Mouse (Mus musculus): ENCODE results near the gene Rbbp7. TPM values are rescaled to one million over a fixed set of nuclear protein-coding genes. Genes with fewer than 3 reads are reported as not detected.

The Rbbp7 gene
- polyA plus RNA-seq (2014; fragmentation: Nextera tagmentation; extraction: Ambion mirVana) = 232 and 256 TPM in 2 replicates

DNA sequence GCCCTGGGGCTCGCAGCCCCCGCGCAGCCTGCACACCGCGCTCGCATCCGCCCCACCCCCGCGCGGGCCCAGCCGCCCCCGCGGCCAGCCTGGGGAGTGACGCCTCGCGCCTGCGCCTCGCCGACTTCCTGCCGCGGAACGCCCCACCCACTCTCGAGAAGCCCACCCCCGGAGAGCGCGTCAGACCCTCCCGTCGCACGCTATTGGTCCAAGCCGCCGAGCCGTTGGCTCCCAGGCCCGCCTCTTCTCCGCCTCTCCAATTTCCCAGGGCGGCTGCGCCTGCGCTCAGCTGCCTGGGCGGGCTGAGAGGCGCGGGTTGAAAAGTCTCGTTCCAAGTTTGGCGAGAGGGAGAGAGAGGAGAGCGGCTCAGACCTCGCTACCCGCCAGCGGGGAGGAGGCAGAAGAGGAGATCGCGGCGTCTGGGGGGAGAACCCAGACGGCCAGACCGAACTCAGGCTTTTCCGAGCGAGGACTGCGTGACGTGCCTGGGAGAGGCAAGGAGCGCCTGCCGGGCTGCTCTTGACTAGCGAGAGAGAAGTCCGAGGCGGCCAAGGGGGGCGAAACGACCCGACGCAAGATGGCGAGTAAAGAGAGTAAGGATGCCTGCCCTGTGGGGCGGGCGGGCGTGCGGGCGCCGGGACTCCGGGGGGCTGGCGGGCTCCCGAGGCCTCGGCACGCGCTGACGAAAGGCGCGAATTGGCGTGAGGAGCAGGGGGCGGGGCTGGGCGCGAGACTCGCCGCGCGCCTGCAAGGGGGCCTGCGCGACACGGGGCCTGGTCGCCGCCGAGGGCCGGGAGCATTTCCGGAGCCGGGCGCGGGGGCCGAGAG is at the start of gene Rbbp7:
Gene Rbbp7, plus strand, starts transcription at position 288 of the 828 bp plus-strand sequence.
- H3K4me3 ChIP-seq (ENCODE audit: low read depth, low read length) = peak within 1 kb of the TSS; percentile 51
- H3K9me3 ChIP-seq (replicated peaks; ENCODE audit: control insufficient read depth, low read length) = no peaks in the 10 kb centered on the region
- peaks cover 3% of the 10 kb centered on the region; the same call in 1 of the 2 replicates for H3K4me1 ChIP-seq (ENCODE audit: control insufficient read depth, insufficient read depth, low read length)
- H3K27ac ChIP-seq (ENCODE audit: low read depth, low read length) = peak within 1 kb of the TSS; percentile 91
- WGBS = 25% methylated on average over 89 of the region's 100 CpGs
- H3K36me3 ChIP-seq (ENCODE audit: control insufficient read depth, insufficient read depth, low read length) = no peaks in the 10 kb centered on the region
- peak within 1 kb of the TSS; percentile 68 for H3K9ac ChIP-seq (ENCODE audit: low read length)
- peak within 1 kb of the TSS; percentile 53 for H3K4me2 ChIP-seq (ENCODE audit: low read length)
- DNase-seq (ENCODE audit: low spot score) (peak; percentile 95), ATAC-seq (peak; percentile 98)
- H3K27me3 ChIP-seq (replicated peaks; ENCODE audit: control insufficient read depth, insufficient read depth, low read length) = no peaks in the 10 kb centered on the region

DNA sequence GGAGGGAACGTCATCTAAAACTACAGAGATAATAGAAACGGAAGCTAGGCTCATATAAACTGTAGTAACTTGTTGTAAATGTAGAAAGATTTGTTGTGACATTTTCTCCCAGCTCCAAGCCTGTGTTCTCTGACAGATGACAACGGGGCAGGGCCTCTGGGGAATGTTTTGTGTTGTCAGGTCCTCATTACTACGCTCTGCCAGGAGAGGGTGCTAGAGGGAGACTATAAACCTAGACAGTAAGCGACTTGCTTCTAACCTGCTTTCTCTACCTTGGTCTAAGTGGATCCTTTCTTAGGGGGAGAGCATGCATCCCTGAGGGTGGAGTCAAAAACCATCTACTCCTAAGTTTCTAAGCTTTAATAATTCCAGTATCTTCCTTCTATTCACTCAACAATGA is 42.4 kb upstream of the Rbbp7 start:
- WGBS = 40% methylated on average over 5 of the region's 5 CpGs
- Histone ChIP-seq H3K9me3 (replicated peaks; ENCODE audit: control insufficient read depth, low read length) (no peaks in the 10 kb centered on the region), H3K9ac (ENCODE audit: low read length) (no peak overlapping the region), H3K36me3 (ENCODE audit: control insufficient read depth, insufficient read depth, low read length) (no peaks in the 10 kb centered on the region), H3K27ac (ENCODE audit: low read depth, low read length) (no peak overlapping the region), H3K27me3 (replicated peaks; ENCODE audit: control insufficient read depth, insufficient read depth, low read length) (no peaks in the 10 kb centered on the region), H3K4me1 (ENCODE audit: control insufficient read depth, insufficient read depth, low read length) (no peaks in the 10 kb centered on the region), H3K4me2 (ENCODE audit: low read length) (no peak overlapping the region), H3K4me3 (ENCODE audit: low read depth, low read length) (no peak overlapping the region)
- DNase-seq (ENCODE audit: low spot score) (peak; percentile 64), ATAC-seq (no peak)

DNA sequence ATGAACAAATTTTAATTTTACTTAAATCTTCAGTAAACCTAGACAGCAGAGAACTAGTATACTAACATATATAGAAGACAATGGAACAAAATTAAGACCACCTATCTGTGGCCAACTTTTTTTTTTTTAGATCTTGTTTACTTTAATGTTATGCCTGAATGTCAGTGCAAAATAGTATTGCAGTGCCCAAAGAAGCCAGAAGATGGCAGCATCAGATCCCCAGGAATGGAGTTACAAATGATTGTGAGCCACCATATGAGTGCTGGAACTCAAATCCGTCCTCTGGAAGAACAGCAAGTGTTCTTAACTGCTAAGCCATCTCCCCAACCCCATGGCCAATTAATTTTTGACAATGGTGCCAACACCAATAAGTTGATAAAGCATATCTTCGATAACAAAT is 40.6 kb upstream of the Rbbp7 start:
- H3K9me3 ChIP-seq (replicated peaks; ENCODE audit: control insufficient read depth, low read length) = no peaks in the 10 kb centered on the region
- no peak overlapping the region for H3K4me2 ChIP-seq (ENCODE audit: low read length)
- H3K9ac ChIP-seq (ENCODE audit: low read length) = no peak overlapping the region
- no peak for ATAC-seq
- H3K4me1 ChIP-seq (ENCODE audit: control insufficient read depth, insufficient read depth, low read length) = no peaks in the 10 kb centered on the region
- peak; percentile 37 for DNase-seq (ENCODE audit: low spot score)
- H3K27me3 ChIP-seq (replicated peaks; ENCODE audit: control insufficient read depth, insufficient read depth, low read length) = no peaks in the 10 kb centered on the region
- no peak overlapping the region for H3K27ac ChIP-seq (ENCODE audit: low read depth, low read length)
- 39% methylated on average over 2 of the region's 2 CpGs for WGBS
- no peak overlapping the region for H3K4me3 ChIP-seq (ENCODE audit: low read depth, low read length)
- no peaks in the 10 kb centered on the region for H3K36me3 ChIP-seq (ENCODE audit: control insufficient read depth, insufficient read depth, low read length)

DNA sequence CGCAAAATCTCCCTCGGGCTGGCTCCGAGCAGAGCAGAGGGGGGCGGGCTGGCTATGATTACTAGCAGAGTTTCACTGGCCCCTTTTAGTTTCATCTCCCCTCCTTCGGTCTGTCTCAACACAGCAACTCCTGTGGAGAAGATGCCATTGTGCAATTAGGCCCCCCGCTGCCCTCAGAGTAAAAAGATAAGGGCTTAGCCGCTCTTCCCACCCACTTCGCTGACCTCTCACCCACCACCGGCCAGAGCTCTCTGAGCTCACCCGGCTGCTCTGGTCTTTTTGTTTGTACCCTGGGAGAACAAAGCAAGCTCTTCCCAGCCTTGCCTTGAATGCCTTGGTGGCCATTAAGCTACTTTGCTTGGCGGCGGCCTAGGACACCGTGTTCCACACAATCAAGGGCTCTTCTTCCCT is 32.8 kb upstream of the Rbbp7 start:
- peak; percentile 20 for DNase-seq (ENCODE audit: low spot score)
- H3K4me1 ChIP-seq (ENCODE audit: control insufficient read depth, insufficient read depth, low read length) = no peaks in the 10 kb centered on the region
- peak; percentile 29; the same call in 1 of the 2 replicates for ATAC-seq
- no peaks in the 10 kb centered on the region for H3K27me3 ChIP-seq (replicated peaks; ENCODE audit: control insufficient read depth, insufficient read depth, low read length)
- H3K4me2 ChIP-seq (ENCODE audit: low read length) = no peak overlapping the region; the same call in 1 of the 2 replicates
- H3K4me3 ChIP-seq (ENCODE audit: low read depth, low read length) = no peak overlapping the region
- no peaks in the 10 kb centered on the region for H3K9me3 ChIP-seq (replicated peaks; ENCODE audit: control insufficient read depth, low read length)
- no peak overlapping the region for H3K27ac ChIP-seq (ENCODE audit: low read depth, low read length)
- 33% methylated on average over 13 of the region's 13 CpGs for WGBS
- H3K36me3 ChIP-seq (ENCODE audit: control insufficient read depth, insufficient read depth, low read length) = no peaks in the 10 kb centered on the region
- no peak overlapping the region for H3K9ac ChIP-seq (ENCODE audit: low read length)

DNA sequence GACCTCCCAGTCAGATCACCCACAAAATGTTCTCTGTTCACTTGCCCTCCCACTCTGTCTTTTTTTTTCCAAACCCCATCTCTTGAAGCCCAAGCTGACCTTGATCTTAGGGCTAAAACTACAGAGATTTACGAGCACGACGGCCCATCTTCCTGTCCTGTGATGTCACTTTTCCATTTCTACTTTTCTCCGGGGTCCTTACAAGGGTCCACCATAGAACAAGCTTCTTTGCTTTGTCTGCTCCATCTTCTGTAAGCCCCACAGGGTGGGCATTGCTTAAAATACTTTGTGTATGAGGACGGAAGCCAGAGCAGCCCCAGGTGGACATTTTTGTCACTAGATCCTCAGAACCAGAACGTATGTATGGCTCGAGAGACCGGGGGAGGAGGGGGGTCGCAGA is 32.4 kb upstream of the Rbbp7 start:
- 45% methylated on average over 9 of the region's 9 CpGs for WGBS
- no peak overlapping the region for H3K27ac ChIP-seq (ENCODE audit: low read depth, low read length)
- H3K4me1 ChIP-seq (ENCODE audit: control insufficient read depth, insufficient read depth, low read length) = no peaks in the 10 kb centered on the region
- H3K27me3 ChIP-seq (replicated peaks; ENCODE audit: control insufficient read depth, insufficient read depth, low read length) = no peaks in the 10 kb centered on the region
- H3K4me3 ChIP-seq (ENCODE audit: low read depth, low read length) = no peak overlapping the region
- no peak overlapping the region for H3K9ac ChIP-seq (ENCODE audit: low read length)
- no peaks in the 10 kb centered on the region for H3K36me3 ChIP-seq (ENCODE audit: control insufficient read depth, insufficient read depth, low read length)
- H3K9me3 ChIP-seq (replicated peaks; ENCODE audit: control insufficient read depth, low read length) = no peaks in the 10 kb centered on the region
- DNase-seq (ENCODE audit: low spot score) (no peak), ATAC-seq (no peak)
- H3K4me2 ChIP-seq (ENCODE audit: low read length) = no peak overlapping the region; the same call in 1 of the 2 replicates

DNA sequence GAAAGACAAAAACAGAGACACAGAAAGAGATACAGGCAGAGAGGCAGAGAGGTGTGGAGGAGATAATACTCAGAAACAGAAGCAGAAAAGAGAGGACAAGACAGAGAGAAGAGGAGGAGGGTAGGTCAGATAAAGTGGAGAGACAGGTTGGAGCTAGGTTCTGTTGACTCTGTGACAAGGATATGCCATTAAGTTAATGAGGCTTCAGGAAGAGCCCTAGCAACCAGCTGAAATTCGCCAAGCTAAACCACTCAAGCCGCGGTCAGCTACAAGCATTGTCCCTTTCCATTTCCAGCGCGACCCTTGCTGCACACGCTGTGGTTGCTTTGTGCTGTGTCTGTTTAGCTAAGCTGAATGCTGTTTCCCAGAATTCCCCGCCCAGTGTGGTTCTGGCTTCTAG is 32.0 kb upstream of the Rbbp7 start:
- Histone ChIP-seq H3K4me1 (ENCODE audit: control insufficient read depth, insufficient read depth, low read length) (no peaks in the 10 kb centered on the region), H3K9me3 (replicated peaks; ENCODE audit: control insufficient read depth, low read length) (no peaks in the 10 kb centered on the region), H3K27ac (ENCODE audit: low read depth, low read length) (no peak overlapping the region), H3K9ac (ENCODE audit: low read length) (no peak overlapping the region), H3K4me3 (ENCODE audit: low read depth, low read length) (no peak overlapping the region), H3K27me3 (replicated peaks; ENCODE audit: control insufficient read depth, insufficient read depth, low read length) (no peaks in the 10 kb centered on the region), H3K36me3 (ENCODE audit: control insufficient read depth, insufficient read depth, low read length) (no peaks in the 10 kb centered on the region), H3K4me2 (ENCODE audit: low read length) (no peak overlapping the region)
- ATAC-seq (no peak), DNase-seq (ENCODE audit: low spot score) (peak; percentile 11)
- 40% methylated on average over 7 of the region's 7 CpGs for WGBS

DNA sequence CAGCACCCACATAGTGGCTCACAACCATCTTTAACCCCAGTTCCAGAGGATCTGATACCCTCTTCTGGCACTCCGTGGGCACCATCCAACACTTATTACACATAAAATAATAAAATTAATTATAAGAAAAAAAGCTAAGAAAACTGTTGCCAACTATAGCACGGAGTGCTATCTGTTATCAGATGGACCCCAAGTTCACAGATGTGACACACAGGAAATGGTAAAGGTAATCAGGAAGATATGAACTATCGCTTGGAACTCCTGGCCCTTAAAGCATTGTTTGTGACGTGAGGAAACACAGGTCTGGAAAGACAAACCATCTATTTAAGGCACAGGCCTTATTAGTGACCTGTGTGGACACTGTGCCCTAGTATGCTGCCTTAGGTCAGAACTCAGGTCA is 30.2 kb upstream of the Rbbp7 start:
- H3K9ac ChIP-seq (ENCODE audit: low read length) = no peak overlapping the region
- H3K9me3 ChIP-seq (replicated peaks; ENCODE audit: control insufficient read depth, low read length) = no peaks in the 10 kb centered on the region
- no peak for ATAC-seq
- no peaks in the 10 kb centered on the region for H3K36me3 ChIP-seq (ENCODE audit: control insufficient read depth, insufficient read depth, low read length)
- H3K4me1 ChIP-seq (ENCODE audit: control insufficient read depth, insufficient read depth, low read length) = no peaks in the 10 kb centered on the region
- no peak overlapping the region for H3K27ac ChIP-seq (ENCODE audit: low read depth, low read length)
- H3K4me3 ChIP-seq (ENCODE audit: low read depth, low read length) = no peak overlapping the region
- no peak for DNase-seq (ENCODE audit: low spot score)
- H3K27me3 ChIP-seq (replicated peaks; ENCODE audit: control insufficient read depth, insufficient read depth, low read length) = no peaks in the 10 kb centered on the region
- WGBS = 94% methylated on average over 4 of the region's 4 CpGs
- no peak overlapping the region for H3K4me2 ChIP-seq (ENCODE audit: low read length)

DNA sequence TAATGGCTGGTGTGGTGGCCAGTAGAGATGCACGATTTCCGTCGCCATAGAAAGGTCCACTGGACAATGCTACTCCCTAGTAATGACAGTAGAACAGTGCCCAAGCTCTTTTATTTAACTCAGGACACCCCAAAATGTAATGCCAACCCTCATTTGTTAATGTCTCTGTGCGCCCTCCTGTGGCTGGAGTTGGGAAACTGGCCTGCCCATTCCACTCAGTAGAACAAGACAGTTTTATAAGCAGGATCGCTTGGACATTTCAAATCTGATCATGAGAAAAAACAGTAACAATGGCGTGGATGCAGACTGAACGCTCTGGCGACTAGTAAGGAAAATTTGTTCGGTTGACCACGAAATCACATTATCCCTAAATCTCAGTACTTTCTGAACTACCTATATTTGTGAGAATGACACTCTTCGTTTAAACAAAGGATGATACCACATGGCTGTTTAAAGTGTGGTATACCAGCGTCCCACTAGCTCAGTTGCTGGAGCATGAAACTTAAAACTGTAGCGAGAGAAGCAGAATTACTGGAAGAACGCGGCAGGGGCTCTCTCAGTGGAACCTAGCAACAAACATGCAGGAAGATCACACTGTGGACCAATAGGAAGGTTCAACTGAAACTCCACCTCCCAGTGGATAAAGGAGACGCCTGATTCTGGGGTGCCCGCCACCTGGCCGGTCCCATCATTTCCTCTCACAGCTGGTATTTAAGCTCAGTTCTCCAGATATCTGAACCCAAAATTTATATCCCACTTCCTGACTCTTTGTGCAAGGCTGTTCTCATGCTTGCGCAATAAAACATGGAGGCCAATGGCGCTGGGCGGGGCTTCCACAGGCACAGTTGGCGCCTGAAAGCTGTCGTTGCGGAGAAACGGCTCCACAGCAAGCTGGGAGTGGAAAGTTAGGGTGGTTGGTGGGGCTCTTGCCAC is 24.9 kb upstream of the Rbbp7 start:
- H3K4me2 ChIP-seq (ENCODE audit: low read length) = peak overlapping the region; percentile 55
- DNase-seq (ENCODE audit: low spot score) (peak; percentile 76), ATAC-seq (peak; percentile 95)
- no peaks in the 10 kb centered on the region for H3K27me3 ChIP-seq (replicated peaks; ENCODE audit: control insufficient read depth, insufficient read depth, low read length)
- H3K27ac ChIP-seq (ENCODE audit: low read depth, low read length) = peak overlapping the region; percentile 78; the same call in 1 of the 2 replicates
- no peaks in the 10 kb centered on the region for H3K36me3 ChIP-seq (ENCODE audit: control insufficient read depth, insufficient read depth, low read length)
- no peaks in the 10 kb centered on the region for H3K9me3 ChIP-seq (replicated peaks; ENCODE audit: control insufficient read depth, low read length)
- peak overlapping the region; percentile 35 for H3K4me3 ChIP-seq (ENCODE audit: low read depth, low read length)
- H3K9ac ChIP-seq (ENCODE audit: low read length) = peak overlapping the region; percentile 58
- no peaks in the 10 kb centered on the region for H3K4me1 ChIP-seq (ENCODE audit: control insufficient read depth, insufficient read depth, low read length)
- 35% methylated on average over 25 of the region's 25 CpGs for WGBS
